Mouse (Mus musculus): ENCODE results near the gene Cpsf3. TPM values are rescaled to one million over a fixed set of nuclear protein-coding genes. Genes with fewer than 3 reads are reported as not detected.

Cpsf3 gene
- polyA plus RNA-seq, 1 experiment from 2014 or later, result 145 TPM

DNA sequence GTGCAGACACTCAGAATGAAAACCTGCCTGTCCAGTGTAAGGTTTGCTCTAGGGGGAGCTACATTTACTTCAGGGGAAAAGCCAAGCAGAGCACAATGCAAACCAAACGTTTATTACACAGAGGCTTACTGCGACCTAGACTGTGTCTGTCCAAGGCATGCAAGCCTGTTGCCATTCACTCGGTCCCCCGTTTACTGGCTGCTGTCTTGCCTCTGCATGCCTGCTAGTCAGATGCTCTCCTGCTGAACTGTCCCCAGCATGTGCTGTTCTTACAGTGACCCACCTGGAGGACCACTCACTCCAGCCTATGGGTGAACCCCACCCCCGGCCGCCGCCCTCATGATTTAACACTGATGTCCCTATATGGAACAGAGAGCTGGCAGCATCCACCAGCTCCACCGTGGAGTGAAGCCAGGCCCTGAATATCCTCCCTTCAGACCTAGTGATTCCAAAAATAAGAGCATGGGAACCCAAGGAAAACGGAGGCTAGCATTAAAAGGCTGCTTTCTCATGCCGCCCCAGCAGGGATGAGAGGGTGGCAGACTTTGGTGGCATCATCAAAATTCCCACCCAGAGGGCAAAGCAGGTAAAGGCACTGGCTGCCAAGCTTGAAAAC lies 45.9 kb downstream of the Cpsf3 start:
- DNase-seq (ENCODE audit: low spot score), result no peak
- peaks cover 7% of the 10 kb centered on the region for H3K36me3 ChIP-seq (replicated peaks; ENCODE audit: control insufficient read depth, insufficient read depth, low read depth, low read length)

DNA sequence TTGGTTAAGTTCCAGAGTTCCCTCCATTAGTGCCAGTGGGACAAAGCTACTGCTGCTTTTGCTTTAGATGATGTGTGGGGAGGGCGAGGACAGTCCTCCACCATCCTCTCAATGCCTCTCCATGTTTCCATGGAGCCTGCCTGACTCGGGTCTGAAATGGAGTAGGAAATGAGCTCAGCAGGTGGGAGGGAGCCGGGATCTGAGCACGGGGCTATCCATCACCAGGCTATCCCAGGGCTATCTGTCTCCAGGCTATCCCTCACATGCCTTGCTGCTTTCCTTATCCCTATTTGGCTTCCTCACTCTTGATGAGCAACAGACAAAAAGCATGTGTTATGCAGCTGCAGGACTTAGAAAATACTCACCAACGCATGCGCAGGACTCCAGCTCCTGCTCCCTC lies 46.5 kb downstream of the Cpsf3 start:
- no peak for DNase-seq (ENCODE audit: low spot score)
- ATAC-seq (replicated peaks; ENCODE audit: insufficient number of reproducible peaks, low FRiP score, low TSS enrichment, low read depth), result no peak
- Histone ChIP-seq H3K36me3 (replicated peaks; ENCODE audit: control insufficient read depth, insufficient read depth, low read depth, low read length) (peaks cover 7% of the 10 kb centered on the region), H3K27ac (replicated peaks; ENCODE audit: low read depth, low read length) (no peak overlapping the region), H3K9ac (replicated peaks; ENCODE audit: low read length) (no peak overlapping the region), H3K4me2 (ENCODE audit: low read depth, low read length) (no peak overlapping the region), H3K27me3 (ENCODE audit: control insufficient read depth, insufficient read depth, low read length) (no peaks in the 10 kb centered on the region), H3K9me3 (replicated peaks; ENCODE audit: control insufficient read depth, low read length) (no peaks in the 10 kb centered on the region), H3K4me3 (ENCODE audit: low read depth, low read length) (no peak overlapping the region), H3K4me1 (ENCODE audit: control insufficient read depth, insufficient read depth, low read length) (no peaks in the 10 kb centered on the region)
- WGBS, result 83% methylated on average over 6 of the region's 6 CpGs

More for the DNA sequence above, 45.9 kb downstream of the Cpsf3 start:
- WGBS, result 88% methylated on average over 10 of the region's 10 CpGs
- H3K9me3 ChIP-seq (replicated peaks; ENCODE audit: control insufficient read depth, low read length), result no peaks in the 10 kb centered on the region
- no peaks in the 10 kb centered on the region for H3K27me3 ChIP-seq (ENCODE audit: control insufficient read depth, insufficient read depth, low read length)
- no peak overlapping the region for H3K4me2 ChIP-seq (ENCODE audit: low read depth, low read length)
- no peak for ATAC-seq (replicated peaks; ENCODE audit: insufficient number of reproducible peaks, low FRiP score, low TSS enrichment, low read depth)
- no peak overlapping the region for H3K9ac ChIP-seq (replicated peaks; ENCODE audit: low read length)
- no peak overlapping the region for H3K4me3 ChIP-seq (ENCODE audit: low read depth, low read length)
- H3K27ac ChIP-seq (replicated peaks; ENCODE audit: low read depth, low read length), result no peak overlapping the region
- no peaks in the 10 kb centered on the region for H3K4me1 ChIP-seq (ENCODE audit: control insufficient read depth, insufficient read depth, low read length)

DNA sequence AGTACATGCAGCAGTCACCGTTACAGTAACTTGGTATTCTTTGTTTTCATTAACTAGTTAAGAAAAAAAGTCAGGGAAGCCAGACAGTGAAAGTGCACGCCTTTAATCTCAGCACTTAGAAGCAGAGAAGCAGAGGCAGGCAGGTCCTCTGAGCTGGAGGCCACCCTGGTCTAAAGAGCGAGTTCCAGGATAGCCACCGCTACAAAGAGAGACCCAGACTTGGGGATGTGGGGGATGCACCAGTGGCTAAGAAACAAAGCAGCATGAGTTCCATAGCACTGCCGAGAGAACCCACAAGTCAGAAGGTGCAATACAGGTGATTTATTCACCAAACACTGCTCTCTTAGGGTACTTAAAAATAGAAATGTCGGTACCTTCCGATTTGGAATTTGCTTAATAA lies 47.8 kb downstream of the Cpsf3 start:
- H3K4me1 ChIP-seq (ENCODE audit: control insufficient read depth, insufficient read depth, low read length), result no peaks in the 10 kb centered on the region
- no peaks in the 10 kb centered on the region for H3K27me3 ChIP-seq (ENCODE audit: control insufficient read depth, insufficient read depth, low read length)
- H3K9ac ChIP-seq (replicated peaks; ENCODE audit: low read length), result no peak overlapping the region
- ATAC-seq (replicated peaks; ENCODE audit: insufficient number of reproducible peaks, low FRiP score, low TSS enrichment, low read depth) (no peak), DNase-seq (ENCODE audit: low spot score) (no peak)
- WGBS, result 91% methylated on average over 7 of the region's 7 CpGs
- H3K27ac ChIP-seq (replicated peaks; ENCODE audit: low read depth, low read length), result no peak overlapping the region
- H3K36me3 ChIP-seq (replicated peaks; ENCODE audit: control insufficient read depth, insufficient read depth, low read depth, low read length), result peaks cover 4% of the 10 kb centered on the region
- no peak overlapping the region for H3K4me2 ChIP-seq (ENCODE audit: low read depth, low read length)
- no peak overlapping the region for H3K4me3 ChIP-seq (ENCODE audit: low read depth, low read length)
- H3K9me3 ChIP-seq (replicated peaks; ENCODE audit: control insufficient read depth, low read length), result no peaks in the 10 kb centered on the region

DNA sequence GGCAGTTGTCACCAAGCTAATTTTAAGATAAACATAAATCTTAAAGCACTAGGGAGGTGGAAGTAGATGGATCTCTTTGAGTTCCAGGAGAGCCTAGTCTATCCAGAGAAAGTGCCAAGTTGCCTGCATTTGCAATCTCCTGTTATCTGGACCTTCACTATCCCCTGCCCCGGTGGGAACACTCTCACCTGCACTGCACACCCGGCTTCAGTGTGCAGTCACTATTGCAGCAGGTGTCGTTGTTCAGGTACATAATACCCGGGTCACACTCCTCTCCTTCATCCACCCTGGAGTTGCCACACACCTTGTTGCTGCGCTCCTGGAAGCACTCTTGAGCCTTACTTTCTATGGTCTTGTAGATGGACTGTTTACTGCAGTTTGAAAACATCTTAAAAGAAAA lies 48.6 kb downstream of the Cpsf3 start:
- 94% methylated on average over 5 of the region's 5 CpGs for WGBS
- H3K27me3 ChIP-seq (ENCODE audit: control insufficient read depth, insufficient read depth, low read length), result no peaks in the 10 kb centered on the region
- no peak overlapping the region for H3K4me2 ChIP-seq (ENCODE audit: low read depth, low read length)
- DNase-seq (ENCODE audit: low spot score) (no peak), ATAC-seq (replicated peaks; ENCODE audit: insufficient number of reproducible peaks, low FRiP score, low TSS enrichment, low read depth) (no peak)
- no peaks in the 10 kb centered on the region for H3K4me1 ChIP-seq (ENCODE audit: control insufficient read depth, insufficient read depth, low read length)
- H3K27ac ChIP-seq (replicated peaks; ENCODE audit: low read depth, low read length), result no peak overlapping the region
- no peak overlapping the region for H3K9ac ChIP-seq (replicated peaks; ENCODE audit: low read length)
- peaks cover 4% of the 10 kb centered on the region for H3K36me3 ChIP-seq (replicated peaks; ENCODE audit: control insufficient read depth, insufficient read depth, low read depth, low read length)
- H3K4me3 ChIP-seq (ENCODE audit: low read depth, low read length), result no peak overlapping the region
- no peaks in the 10 kb centered on the region for H3K9me3 ChIP-seq (replicated peaks; ENCODE audit: control insufficient read depth, low read length)

DNA sequence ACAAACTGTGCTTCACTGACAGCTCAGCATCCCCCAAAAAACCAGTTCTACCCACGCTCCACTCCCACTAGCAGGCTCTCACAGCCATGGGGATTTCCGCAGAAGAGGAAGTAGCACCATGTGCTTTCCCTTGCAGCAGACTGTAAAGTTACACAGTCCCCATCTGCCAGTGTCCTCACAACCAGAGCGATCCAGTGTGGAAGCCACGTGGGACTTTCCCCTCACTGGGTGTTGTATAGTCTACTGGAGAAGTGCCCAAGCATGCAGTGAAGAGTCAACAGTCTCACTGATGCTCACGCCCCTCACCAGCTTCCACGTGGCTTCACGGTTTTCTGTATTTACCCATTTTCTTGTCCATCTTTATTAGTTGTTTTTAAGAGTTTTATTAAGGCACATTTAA lies 50.7 kb downstream of the Cpsf3 start:
- Histone ChIP-seq H3K4me2 (ENCODE audit: low read depth, low read length) (no peak overlapping the region), H3K4me3 (ENCODE audit: low read depth, low read length) (no peak overlapping the region), H3K36me3 (replicated peaks; ENCODE audit: control insufficient read depth, insufficient read depth, low read depth, low read length) (peaks cover 4% of the 10 kb centered on the region), H3K9me3 (replicated peaks; ENCODE audit: control insufficient read depth, low read length) (no peaks in the 10 kb centered on the region), H3K4me1 (ENCODE audit: control insufficient read depth, insufficient read depth, low read length) (no peaks in the 10 kb centered on the region), H3K27ac (replicated peaks; ENCODE audit: low read depth, low read length) (no peak overlapping the region), H3K9ac (replicated peaks; ENCODE audit: low read length) (no peak overlapping the region), H3K27me3 (ENCODE audit: control insufficient read depth, insufficient read depth, low read length) (no peaks in the 10 kb centered on the region)
- no peak for DNase-seq (ENCODE audit: low spot score)
- 91% methylated on average over 7 of the region's 7 CpGs for WGBS
- ATAC-seq (replicated peaks; ENCODE audit: insufficient number of reproducible peaks, low FRiP score, low TSS enrichment, low read depth), result no peak

DNA sequence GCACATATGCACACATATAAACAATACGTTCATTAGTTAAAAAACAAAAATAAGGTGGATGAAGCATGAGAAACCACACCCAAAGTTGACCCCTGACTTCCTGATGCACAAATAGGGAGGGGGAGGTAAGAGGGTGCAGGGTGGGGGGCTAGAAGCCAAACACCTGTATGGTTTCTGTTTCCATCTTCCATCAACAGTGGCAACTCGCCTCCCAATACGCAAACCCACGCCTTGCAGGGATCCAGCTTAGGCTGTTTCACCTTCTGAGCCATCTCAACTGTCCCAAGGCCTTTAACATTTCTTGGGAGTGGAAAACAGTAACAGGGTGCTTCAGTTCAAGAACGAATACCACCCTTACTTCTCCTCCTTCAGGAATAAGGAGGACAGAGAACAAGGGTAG lies 52.0 kb downstream of the Cpsf3 start:
- 96% methylated on average over 5 of the region's 5 CpGs for WGBS
- H3K4me1 ChIP-seq (ENCODE audit: control insufficient read depth, insufficient read depth, low read length), result no peaks in the 10 kb centered on the region
- DNase-seq (ENCODE audit: low spot score) (no peak), ATAC-seq (replicated peaks; ENCODE audit: insufficient number of reproducible peaks, low FRiP score, low TSS enrichment, low read depth) (no peak)
- no peaks in the 10 kb centered on the region for H3K9me3 ChIP-seq (replicated peaks; ENCODE audit: control insufficient read depth, low read length)
- no peak overlapping the region for H3K4me3 ChIP-seq (ENCODE audit: low read depth, low read length)
- no peak overlapping the region for H3K9ac ChIP-seq (replicated peaks; ENCODE audit: low read length)
- H3K4me2 ChIP-seq (ENCODE audit: low read depth, low read length), result no peak overlapping the region
- H3K27me3 ChIP-seq (ENCODE audit: control insufficient read depth, insufficient read depth, low read length), result no peaks in the 10 kb centered on the region
- H3K36me3 ChIP-seq (replicated peaks; ENCODE audit: control insufficient read depth, insufficient read depth, low read depth, low read length), result peaks cover 2% of the 10 kb centered on the region; the same call in 1 of the 2 replicates
- no peak overlapping the region for H3K27ac ChIP-seq (replicated peaks; ENCODE audit: low read depth, low read length)

DNA sequence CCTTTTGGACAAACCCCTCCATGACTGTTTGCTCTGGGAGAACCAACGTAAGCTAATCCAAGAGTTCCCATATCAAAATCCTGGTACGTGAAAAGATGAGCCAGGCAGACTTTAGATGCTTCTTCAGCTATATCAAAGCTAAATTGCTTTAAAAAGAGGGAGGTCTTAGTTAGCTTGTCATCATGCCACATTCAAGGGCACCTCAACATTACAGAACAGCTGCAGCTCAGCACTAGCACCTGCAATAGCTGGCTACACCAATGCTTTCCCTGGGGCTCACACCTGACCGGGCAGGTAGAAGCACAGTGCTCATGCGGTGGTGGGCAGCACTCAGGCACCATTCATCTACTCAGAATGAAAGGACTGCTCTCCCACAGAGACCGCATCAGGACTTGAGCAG lies 55.5 kb downstream of the Cpsf3 start:
- Histone ChIP-seq H3K27me3 (ENCODE audit: control insufficient read depth, insufficient read depth, low read length) (no peaks in the 10 kb centered on the region), H3K9ac (replicated peaks; ENCODE audit: low read length) (no peak overlapping the region), H3K27ac (replicated peaks; ENCODE audit: low read depth, low read length) (no peak overlapping the region), H3K4me2 (ENCODE audit: low read depth, low read length) (no peak overlapping the region), H3K4me3 (ENCODE audit: low read depth, low read length) (no peak overlapping the region), H3K36me3 (replicated peaks; ENCODE audit: control insufficient read depth, insufficient read depth, low read depth, low read length) (0 out of 2 replicates have a peak, but pooled peaks cover 2% of the 10 kb centered on the region), H3K4me1 (ENCODE audit: control insufficient read depth, insufficient read depth, low read length) (no peaks in the 10 kb centered on the region), H3K9me3 (replicated peaks; ENCODE audit: control insufficient read depth, low read length) (no peaks in the 10 kb centered on the region)
- ATAC-seq (replicated peaks; ENCODE audit: insufficient number of reproducible peaks, low FRiP score, low TSS enrichment, low read depth) (no peak), DNase-seq (ENCODE audit: low spot score) (no peak)
- 94% methylated on average over 5 of the region's 5 CpGs for WGBS

DNA sequence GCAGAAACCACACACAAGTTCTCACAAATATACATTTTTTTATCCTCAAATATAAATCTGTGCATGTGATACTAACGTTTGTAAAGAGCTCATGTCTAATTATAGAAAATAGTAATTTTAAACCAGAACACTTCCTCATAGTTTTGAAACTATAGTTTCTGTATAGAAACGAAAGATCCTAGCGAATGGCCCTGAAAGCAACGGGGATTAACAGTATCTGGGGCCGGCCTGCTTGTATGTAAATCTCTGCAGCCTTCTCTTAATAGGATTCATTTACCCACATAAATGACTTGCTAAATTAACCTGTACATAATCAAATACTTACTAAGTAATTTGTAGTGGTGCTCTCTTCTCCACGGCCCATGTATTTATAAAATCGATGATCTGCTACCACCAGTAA lies 61.8 kb downstream of the Cpsf3 start:
- no peaks in the 10 kb centered on the region for H3K9me3 ChIP-seq (replicated peaks; ENCODE audit: control insufficient read depth, low read length)
- H3K27me3 ChIP-seq (ENCODE audit: control insufficient read depth, insufficient read depth, low read length), result no peaks in the 10 kb centered on the region
- H3K4me3 ChIP-seq (ENCODE audit: low read depth, low read length), result no peak overlapping the region
- H3K36me3 ChIP-seq (replicated peaks; ENCODE audit: control insufficient read depth, insufficient read depth, low read depth, low read length), result no peaks in the 10 kb centered on the region
- DNase-seq (ENCODE audit: low spot score) (no peak), ATAC-seq (replicated peaks; ENCODE audit: insufficient number of reproducible peaks, low FRiP score, low TSS enrichment, low read depth) (no peak)
- 94% methylated on average over 7 of the region's 7 CpGs for WGBS
- H3K4me2 ChIP-seq (ENCODE audit: low read depth, low read length), result no peak overlapping the region
- H3K4me1 ChIP-seq (ENCODE audit: control insufficient read depth, insufficient read depth, low read length), result no peaks in the 10 kb centered on the region
- H3K9ac ChIP-seq (replicated peaks; ENCODE audit: low read length), result no peak overlapping the region
- no peak overlapping the region for H3K27ac ChIP-seq (replicated peaks; ENCODE audit: low read depth, low read length)

Measured in embryonic facial prominence, embryonic 11.5 days (tissue).